Mouse (Mus musculus): ENCODE data around the gene Prdm9. TPM values are rescaled to one million over a fixed set of nuclear protein-coding genes. Genes with fewer than 3 reads are reported as not detected.

Gene Prdm9
- polyA plus RNA-seq (2016; fragmentation: Nextera tagmentation; extraction: Ambion mirVana) = 3.0 and 3.2 TPM in 2 replicates

- peak within 1 kb of the TSS; percentile 71 for H3K9ac ChIP-seq
- peak within 1 kb of the TSS; percentile 94 for H3K27ac ChIP-seq
- no peaks in the 10 kb centered on the region for H3K36me3 ChIP-seq (replicated peaks)
- WGBS = under 1% methylated on average over 43 of the region's 43 CpGs
- peak within 1 kb of the TSS; percentile 65 for H3K4me3 ChIP-seq (replicated peaks)
- 0 out of 2 replicates have a peak, but pooled peaks cover 3% of the 10 kb centered on the region for H3K27me3 ChIP-seq
- H3K4me2 ChIP-seq = peak within 1 kb of the TSS; percentile 77
- ATAC-seq (ENCODE audit: low FRiP score) = peak; percentile 99
- H3K9me3 ChIP-seq = no peaks in the 10 kb centered on the region
- peaks cover 6% of the 10 kb centered on the region for H3K4me1 ChIP-seq
Measured at GRCm38 (mm10) chr17:15564014-15564927, at the start of gene Prdm9. Gene Prdm9, minus strand, starts transcription at chr17:15564354.

DNA sequence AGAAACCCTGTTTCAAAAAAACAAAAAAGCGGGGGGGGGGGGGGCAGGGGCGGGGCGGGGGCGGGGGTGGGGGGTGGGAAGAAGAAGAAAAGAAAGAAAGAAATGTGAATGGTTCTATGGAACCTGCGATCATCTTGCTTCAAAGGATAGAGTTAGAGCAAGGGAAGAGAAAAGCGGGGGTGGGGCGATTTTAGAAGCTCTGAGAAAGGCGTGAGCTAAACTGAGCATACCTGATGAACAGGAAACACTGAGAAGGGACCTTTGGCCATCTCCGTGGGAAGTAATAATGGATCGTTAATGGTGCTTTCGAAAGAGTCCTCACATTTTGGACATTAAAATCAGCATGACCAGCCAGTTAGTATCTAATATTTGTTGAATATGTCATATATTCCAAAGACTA, 35.3 kb upstream of the Prdm9 start:
- H3K27ac ChIP-seq = no peak overlapping the region
- 91% methylated on average over 8 of the region's 11 CpGs for WGBS
- H3K4me3 ChIP-seq (replicated peaks) = no peak overlapping the region
- H3K27me3 ChIP-seq = no peaks in the 10 kb centered on the region
- H3K9me3 ChIP-seq = no peaks in the 10 kb centered on the region
- H3K4me2 ChIP-seq = no peak overlapping the region
- no peak overlapping the region for H3K9ac ChIP-seq
- no peaks in the 10 kb centered on the region for H3K4me1 ChIP-seq
- no peak for ATAC-seq (ENCODE audit: low FRiP score)
- H3K36me3 ChIP-seq (replicated peaks) = no peaks in the 10 kb centered on the region

GRCm38 (mm10) chr17:15591216-15591881, 27.2 kb upstream of the Prdm9 start:
- Histone ChIP-seq H3K9me3 (no peaks in the 10 kb centered on the region), H3K4me1 (no peaks in the 10 kb centered on the region), H3K27me3 (no peaks in the 10 kb centered on the region), H3K4me2 (no peak overlapping the region), H3K36me3 (replicated peaks) (no peaks in the 10 kb centered on the region), H3K27ac (no peak overlapping the region), H3K9ac (no peak overlapping the region), H3K4me3 (replicated peaks) (no peak overlapping the region)
- WGBS = 77% methylated on average over 7 of the region's 7 CpGs
- no peak for ATAC-seq (ENCODE audit: low FRiP score)

DNA sequence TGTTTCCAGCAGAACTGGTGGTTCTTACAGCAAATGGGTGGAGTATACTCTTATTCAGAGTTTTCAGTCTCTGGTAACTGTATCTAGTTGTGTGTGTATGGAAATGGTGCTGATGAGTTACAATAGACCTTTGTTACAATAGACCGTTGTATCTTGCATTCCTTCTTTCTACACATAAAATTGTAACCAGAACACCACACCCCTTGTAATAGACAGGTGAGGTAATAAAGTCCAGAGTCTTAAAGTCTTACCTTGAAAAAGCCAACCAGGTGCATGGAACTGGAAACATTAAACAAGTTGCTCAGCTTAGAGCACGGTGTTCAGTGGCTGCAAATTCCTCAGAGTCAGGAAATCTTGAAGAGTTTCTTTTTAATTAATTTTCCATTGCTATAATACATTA, 24.0 kb upstream of the Prdm9 start:
- H3K27ac ChIP-seq = no peak overlapping the region
- no peak overlapping the region for H3K4me2 ChIP-seq
- no peaks in the 10 kb centered on the region for H3K36me3 ChIP-seq (replicated peaks)
- no peaks in the 10 kb centered on the region for H3K27me3 ChIP-seq
- H3K9ac ChIP-seq = no peak overlapping the region
- WGBS = 85% methylated on average over 2 of the region's 2 CpGs
- no peaks in the 10 kb centered on the region for H3K9me3 ChIP-seq
- H3K4me3 ChIP-seq (replicated peaks) = no peak overlapping the region
- no peak for ATAC-seq (ENCODE audit: low FRiP score)
- no peaks in the 10 kb centered on the region for H3K4me1 ChIP-seq

- no peak overlapping the region for H3K4me2 ChIP-seq
- H3K4me1 ChIP-seq = no peaks in the 10 kb centered on the region
- no peaks in the 10 kb centered on the region for H3K9me3 ChIP-seq
- H3K9ac ChIP-seq = no peak overlapping the region
- H3K4me3 ChIP-seq (replicated peaks) = no peak overlapping the region
- no peak overlapping the region for H3K27ac ChIP-seq
- no peaks in the 10 kb centered on the region for H3K27me3 ChIP-seq
- WGBS = 29% methylated on average over 4 of the region's 4 CpGs
- ATAC-seq (ENCODE audit: low FRiP score) = no peak
- no peaks in the 10 kb centered on the region for H3K36me3 ChIP-seq (replicated peaks)
Measured at GRCm38 (mm10) chr17:15585691-15586090, 21.5 kb upstream of the Prdm9 start.

DNA sequence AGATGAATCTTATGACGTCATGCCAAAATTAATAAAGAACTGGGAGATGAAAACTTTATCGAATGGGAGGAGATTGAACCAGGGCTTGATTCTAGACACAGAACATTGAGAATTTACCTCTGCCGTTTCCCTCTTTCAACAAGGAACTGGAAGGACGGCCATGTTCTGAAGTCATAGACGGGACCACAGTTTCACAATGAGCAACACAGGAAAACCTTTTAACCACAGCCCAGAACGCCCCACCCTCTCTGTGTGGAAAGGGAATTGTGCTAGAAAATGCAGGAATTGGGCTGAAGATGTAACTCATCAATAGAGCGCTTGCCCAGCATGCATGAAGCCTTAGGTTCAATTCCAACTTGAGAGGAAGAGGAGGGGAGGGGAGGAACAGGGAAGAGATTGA, 18.9 kb upstream of the Prdm9 start:
- ATAC-seq (ENCODE audit: low FRiP score) = no peak
- Histone ChIP-seq H3K4me3 (replicated peaks) (no peak overlapping the region), H3K9ac (no peak overlapping the region), H3K4me2 (no peak overlapping the region), H3K4me1 (no peaks in the 10 kb centered on the region), H3K27me3 (peaks cover 2% of the 10 kb centered on the region), H3K27ac (no peak overlapping the region), H3K9me3 (no peaks in the 10 kb centered on the region), H3K36me3 (replicated peaks) (no peaks in the 10 kb centered on the region)
- 88% methylated on average over 7 of the region's 7 CpGs for WGBS

GRCm38 (mm10) chr17:15580072-15580447, 15.9 kb upstream of the Prdm9 start:
- 87% methylated on average over 2 of the region's 2 CpGs for WGBS
- no peak overlapping the region for H3K4me3 ChIP-seq (replicated peaks)
- ATAC-seq (ENCODE audit: low FRiP score) = no peak
- H3K27me3 ChIP-seq = peaks cover 19% of the 10 kb centered on the region
- H3K36me3 ChIP-seq (replicated peaks) = no peaks in the 10 kb centered on the region
- no peak overlapping the region for H3K9ac ChIP-seq
- H3K9me3 ChIP-seq = no peaks in the 10 kb centered on the region
- no peaks in the 10 kb centered on the region for H3K4me1 ChIP-seq
- H3K27ac ChIP-seq = no peak overlapping the region
- H3K4me2 ChIP-seq = no peak overlapping the region

DNA sequence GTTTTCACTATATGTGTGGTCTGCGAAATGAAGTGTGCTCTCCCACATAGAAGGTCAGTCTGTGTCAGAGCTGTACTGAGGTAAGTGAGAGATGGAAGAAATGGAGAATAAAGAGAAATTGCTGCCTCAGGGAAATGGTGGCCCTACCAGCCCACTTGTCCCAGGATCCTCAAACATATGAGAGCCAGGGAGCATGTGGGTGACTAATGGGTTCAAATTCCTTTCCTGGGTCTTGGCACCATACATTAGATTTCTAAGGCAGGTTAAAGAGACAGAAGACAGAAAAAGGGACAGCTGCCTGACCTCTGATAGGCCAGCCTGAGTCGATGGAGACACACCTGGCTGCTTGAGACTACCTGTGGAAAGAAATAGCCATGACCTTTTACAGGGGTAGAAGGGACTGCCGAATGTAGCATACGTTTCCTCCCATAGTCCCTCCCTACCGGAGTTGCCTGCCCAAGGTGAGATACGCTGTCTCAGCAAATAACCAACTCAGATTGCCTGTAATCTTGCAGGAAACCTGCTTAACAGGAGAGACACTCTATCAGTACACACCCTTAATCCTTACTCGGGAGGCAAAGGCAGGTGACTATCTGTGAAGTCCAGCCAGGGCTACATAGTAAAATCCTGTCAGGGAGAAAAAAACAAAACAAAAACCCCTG, 15.4 kb upstream of the Prdm9 start:
- 83% methylated on average over 7 of the region's 7 CpGs for WGBS
- no peak overlapping the region for H3K4me2 ChIP-seq
- H3K4me3 ChIP-seq (replicated peaks) = no peak overlapping the region
- no peak overlapping the region for H3K9ac ChIP-seq
- H3K27me3 ChIP-seq = peaks cover 19% of the 10 kb centered on the region
- no peak overlapping the region for H3K27ac ChIP-seq
- ATAC-seq (ENCODE audit: low FRiP score) = no peak
- H3K9me3 ChIP-seq = no peaks in the 10 kb centered on the region
- H3K4me1 ChIP-seq = no peaks in the 10 kb centered on the region
- H3K36me3 ChIP-seq (replicated peaks) = no peaks in the 10 kb centered on the region

DNA sequence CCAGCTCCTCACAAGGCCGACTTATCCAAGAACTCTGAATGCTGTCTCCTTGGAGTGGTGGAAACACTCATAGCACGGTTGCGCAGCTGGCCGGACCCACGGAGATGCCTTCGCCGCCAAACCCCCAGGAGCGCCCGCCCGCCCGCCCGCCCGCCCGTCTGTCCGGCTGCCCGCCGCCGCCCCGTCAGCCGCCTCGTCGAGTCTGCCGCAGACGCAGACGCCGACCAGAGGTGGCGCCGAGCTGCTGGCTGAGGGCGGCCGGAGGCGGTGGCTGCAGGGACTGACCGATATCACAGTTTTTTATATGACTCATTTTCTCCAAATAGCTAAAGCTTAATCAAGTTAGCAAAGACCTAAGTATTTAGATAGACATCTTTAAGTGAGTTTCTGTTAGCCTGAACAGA, 13.1 kb upstream of the Prdm9 start:
- Histone ChIP-seq H3K4me1 (no peaks in the 10 kb centered on the region), H3K4me3 (replicated peaks) (peak overlapping the region; percentile 37), H3K27ac (no peak overlapping the region), H3K36me3 (replicated peaks) (no peaks in the 10 kb centered on the region), H3K4me2 (peak overlapping the region; percentile 56), H3K9me3 (no peaks in the 10 kb centered on the region), H3K27me3 (peaks cover 19% of the 10 kb centered on the region), H3K9ac (no peak overlapping the region)
- under 1% methylated on average over 21 of the region's 32 CpGs for WGBS
- peak; percentile 55; the same call in 1 of the 2 replicates for ATAC-seq (ENCODE audit: low FRiP score)

DNA sequence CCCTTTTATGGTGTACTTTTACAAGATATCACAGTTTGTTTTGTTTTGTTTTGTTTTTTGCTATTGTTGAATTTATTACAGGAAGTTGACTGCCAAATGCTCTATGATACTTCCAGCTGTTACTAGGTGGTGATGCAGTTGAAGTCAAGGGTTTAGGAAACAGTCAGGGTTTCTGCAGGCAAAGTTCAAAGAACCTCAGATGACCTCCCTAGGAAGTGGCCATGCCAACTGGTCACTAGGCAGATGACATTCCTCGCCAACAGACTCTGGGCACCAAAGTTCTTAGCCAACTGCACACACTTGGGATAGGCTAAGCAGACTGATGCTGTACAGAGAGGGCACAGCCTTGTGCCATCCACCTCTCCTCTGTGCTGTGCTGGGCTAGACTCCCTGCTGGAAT, 10.9 kb upstream of the Prdm9 start:
- H3K4me2 ChIP-seq = no peak overlapping the region
- no peak overlapping the region for H3K9ac ChIP-seq
- no peak overlapping the region for H3K4me3 ChIP-seq (replicated peaks)
- no peaks in the 10 kb centered on the region for H3K4me1 ChIP-seq
- H3K27me3 ChIP-seq = peaks cover 19% of the 10 kb centered on the region
- no peak for ATAC-seq (ENCODE audit: low FRiP score)
- H3K9me3 ChIP-seq = no peaks in the 10 kb centered on the region
- 63% methylated on average over 1 of the region's 1 CpGs for WGBS
- no peaks in the 10 kb centered on the region for H3K36me3 ChIP-seq (replicated peaks)
- no peak overlapping the region for H3K27ac ChIP-seq

DNA sequence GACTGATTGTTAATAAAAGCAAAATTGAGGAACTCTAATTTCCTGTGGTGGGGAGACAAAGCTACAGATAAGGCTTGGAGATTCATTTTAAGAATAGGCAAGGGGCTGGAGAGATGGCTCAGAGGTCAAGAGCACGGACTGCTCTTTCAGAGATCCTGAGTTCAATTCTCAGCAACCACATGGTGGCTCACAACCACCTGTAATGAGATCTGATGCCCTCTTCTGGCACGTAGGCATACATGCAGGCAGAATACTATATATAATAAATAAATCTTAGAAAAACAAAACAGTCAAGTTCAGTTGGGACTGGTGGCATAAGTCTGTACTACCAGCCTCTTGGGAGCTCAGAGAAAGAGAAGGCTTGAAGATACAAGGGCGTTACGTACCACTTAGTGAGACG, 2.8 kb upstream of the Prdm9 start:
- Histone ChIP-seq H3K36me3 (replicated peaks) (no peaks in the 10 kb centered on the region), H3K9ac (no peak overlapping the region), H3K27ac (no peak overlapping the region), H3K4me3 (replicated peaks) (no peak overlapping the region), H3K4me1 (peaks cover 6% of the 10 kb centered on the region), H3K9me3 (no peaks in the 10 kb centered on the region), H3K4me2 (no peak overlapping the region), H3K27me3 (0 out of 2 replicates have a peak, but pooled peaks cover 3% of the 10 kb centered on the region)
- 77% methylated on average over 5 of the region's 5 CpGs for WGBS
- no peak for ATAC-seq (ENCODE audit: low FRiP score)

DNA sequence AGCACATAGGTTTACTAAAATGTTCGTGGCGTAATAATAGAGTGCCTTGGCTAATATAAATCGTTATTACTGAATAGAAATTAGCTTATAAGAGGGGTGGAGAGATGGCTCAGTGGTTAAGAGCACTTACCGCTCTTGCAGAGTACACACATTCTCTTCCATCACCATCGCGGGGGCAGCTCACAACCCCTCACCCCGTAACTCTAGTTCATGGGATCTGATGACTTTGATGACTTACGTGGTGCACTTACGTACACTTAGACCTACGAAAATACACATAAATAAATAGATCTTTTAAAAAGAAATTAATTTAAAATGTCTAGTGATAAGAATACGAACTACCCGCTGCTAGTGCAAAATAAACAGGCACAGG, 760 bp upstream of the Prdm9 start:
- Histone ChIP-seq H3K9me3 (no peaks in the 10 kb centered on the region), H3K9ac (no peak overlapping the region; the same call in 1 of the 2 replicates), H3K4me1 (peaks cover 6% of the 10 kb centered on the region), H3K36me3 (replicated peaks) (no peaks in the 10 kb centered on the region), H3K4me3 (replicated peaks) (peak overlapping the region; percentile 65), H3K27me3 (0 out of 2 replicates have a peak, but pooled peaks cover 3% of the 10 kb centered on the region), H3K27ac (no peak overlapping the region), H3K4me2 (peak overlapping the region; percentile 77)
- WGBS = 50% methylated on average over 12 of the region's 12 CpGs
- peak; percentile 11; the same call in 1 of the 2 replicates for ATAC-seq (ENCODE audit: low FRiP score)
